Mouse (Mus musculus) right cerebral cortex, adult 2 months (tissue): ENCODE data around the gene Pcdh8.
A peak's percentile ranks its signal among the peaks of the same experiment; 100 is the strongest.

Experiments used
- DNase-seq, 2 experiments: peaks; one replicate each; pipeline ENCODE4 v3.0.0; 2021 to 2022; ENCODE audit warnings: low spot score in 2 of 2

Pcdh8 gene

DNA sequence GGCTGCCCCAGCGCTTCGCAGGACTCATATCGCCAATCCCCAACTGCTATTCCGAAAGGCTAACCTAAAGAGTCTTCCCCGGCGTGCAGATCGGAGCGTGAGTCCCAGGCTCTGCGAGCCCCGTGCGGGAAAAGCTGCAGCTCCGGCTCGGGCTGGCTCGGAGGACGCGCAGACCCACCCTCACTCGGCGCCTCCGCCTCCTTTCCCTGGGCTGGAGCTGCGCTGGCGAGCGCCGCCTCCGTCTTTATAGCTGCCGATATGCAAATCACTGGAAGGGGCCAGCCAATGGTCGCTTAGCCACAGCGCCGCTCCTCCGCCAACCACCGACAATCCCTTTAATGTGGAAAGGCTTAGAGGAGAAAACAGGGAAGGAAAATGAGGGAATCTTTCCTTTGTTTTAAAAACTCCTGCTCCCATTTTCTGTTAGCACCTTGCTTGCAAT is at the start of gene Pcdh8:
Pcdh8 (minus strand) TSS at position 219 of the 442 bp plus-strand sequence.
- peak; percentile 92 to 95 for DNase-seq

DNA sequence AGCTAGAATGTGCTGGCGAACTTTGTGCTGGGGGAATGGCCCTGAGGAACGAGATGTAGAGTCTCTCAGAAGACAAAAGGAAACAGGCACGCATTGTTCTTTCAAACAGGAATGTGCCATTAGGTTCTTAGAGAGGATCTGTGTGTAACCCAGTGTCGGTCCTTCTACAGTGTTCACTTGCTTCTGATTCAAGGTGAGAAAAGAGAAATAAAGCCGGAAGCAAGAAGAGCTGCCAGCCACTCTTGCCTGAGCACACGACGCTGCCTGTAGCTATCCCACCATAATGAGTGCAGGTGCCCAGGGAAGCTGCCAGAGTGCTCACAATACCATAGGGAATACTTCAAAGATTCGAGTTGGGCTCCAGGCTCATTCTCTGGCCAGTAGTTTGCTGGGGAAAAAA is 43.6 kb upstream of the Pcdh8 start:
- DNase-seq, result no peak

DNA sequence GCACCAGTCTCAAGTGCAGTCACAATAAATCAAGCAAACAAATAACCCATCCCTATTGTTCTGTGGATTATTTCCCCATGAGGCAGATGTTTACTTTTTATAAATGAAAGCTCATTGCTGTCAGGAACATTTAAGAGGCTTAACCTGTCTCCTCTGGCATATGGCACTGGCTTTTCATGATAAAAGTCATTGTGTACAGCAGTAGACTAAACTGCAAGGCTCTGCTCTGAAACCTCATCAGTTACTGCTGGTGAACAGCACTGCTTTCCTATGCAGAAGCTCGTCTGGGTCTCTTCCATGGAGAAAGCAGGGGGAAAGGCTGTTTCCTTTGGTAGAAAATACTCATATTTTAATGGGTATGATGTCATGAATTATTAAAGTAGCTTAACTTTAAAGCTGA is 43.0 kb upstream of the Pcdh8 start:
- DNase-seq, result no peak

DNA sequence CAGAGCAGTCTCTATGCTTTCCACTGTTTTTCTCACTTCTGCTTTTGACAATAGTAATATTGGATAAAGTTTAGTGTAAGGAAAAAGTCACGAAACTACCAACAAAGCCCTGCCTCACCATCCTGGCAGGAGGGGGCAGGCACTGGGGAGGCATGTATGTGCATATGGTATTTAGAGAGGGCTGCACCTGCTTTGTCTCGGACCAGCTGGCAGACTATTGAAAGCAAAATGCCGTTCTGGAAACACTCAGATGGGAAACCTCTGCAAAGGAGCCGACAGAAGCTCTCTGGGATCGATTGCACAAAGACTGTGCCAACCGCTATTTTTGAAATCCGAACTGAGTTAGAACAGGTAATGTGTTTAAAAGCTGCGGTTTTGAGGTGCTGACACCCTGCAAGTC is 22.1 kb upstream of the Pcdh8 start:
- DNase-seq, result peak; percentile 16

DNA sequence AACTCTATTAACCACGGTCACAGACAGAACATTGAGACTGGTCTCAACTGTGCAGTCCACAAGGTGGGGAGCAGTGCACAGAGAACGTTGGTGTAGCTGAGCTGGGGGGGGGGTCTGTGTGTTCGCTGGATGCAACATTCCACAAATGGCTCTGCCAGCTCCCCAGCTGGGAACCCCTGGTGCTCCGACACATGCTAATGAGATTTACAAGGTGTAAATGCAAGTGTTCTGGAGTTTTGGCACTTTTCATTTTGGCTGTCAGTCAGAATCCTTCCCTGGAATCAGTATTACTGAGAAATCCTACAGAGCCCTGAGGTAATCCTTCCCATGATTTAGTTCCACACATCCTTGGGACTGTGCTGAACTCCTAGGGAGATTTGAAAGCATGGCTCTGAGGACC is 18.4 kb upstream of the Pcdh8 start:
- DNase-seq, result no peak

DNA sequence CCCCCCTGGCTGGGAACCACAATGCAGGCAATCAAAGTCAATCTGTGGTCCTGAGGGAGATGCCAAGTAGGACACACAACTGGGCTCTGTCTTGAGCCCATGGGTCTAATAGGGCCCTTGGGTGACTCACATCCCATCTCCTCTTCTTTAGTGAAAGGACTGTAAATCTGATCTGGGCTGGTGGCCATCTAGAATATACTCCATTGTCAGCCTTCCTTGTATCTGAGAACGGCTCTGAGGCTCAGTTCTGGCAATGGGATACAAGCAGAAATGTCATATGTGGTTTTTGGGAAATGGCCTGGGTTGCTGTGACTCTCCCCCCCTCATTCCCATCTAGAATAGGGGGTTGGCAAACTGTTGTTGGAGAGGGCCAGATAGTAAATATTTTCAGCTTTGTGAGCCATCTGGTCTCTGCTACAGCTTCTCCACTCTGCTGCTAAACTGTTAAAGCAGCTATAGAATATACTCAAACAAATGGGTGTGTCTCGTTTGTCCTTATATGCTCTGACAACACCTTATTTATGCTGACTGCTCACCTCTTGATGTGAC is 17.6 kb upstream of the Pcdh8 start:
- no peak for DNase-seq

DNA sequence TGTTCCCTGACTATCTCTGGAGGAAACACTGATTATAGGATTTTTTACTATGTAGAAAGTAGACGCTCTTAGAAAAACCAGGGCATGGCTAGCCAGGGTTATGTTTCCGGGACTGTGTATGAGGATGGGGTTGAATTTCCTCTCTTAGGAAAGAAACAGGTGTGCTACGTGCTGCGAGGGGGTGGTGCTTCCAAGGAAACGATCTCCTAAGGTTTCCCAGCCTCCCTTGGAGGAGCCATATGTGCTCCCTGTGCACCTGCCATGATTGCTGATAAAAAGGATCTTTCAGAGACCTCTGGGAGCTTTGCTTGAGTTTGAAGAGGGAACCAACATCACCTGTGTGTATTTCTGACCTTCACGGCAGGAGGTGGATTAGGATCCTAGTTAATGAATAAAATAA is 16.8 kb upstream of the Pcdh8 start:
- DNase-seq, result no peak

DNA sequence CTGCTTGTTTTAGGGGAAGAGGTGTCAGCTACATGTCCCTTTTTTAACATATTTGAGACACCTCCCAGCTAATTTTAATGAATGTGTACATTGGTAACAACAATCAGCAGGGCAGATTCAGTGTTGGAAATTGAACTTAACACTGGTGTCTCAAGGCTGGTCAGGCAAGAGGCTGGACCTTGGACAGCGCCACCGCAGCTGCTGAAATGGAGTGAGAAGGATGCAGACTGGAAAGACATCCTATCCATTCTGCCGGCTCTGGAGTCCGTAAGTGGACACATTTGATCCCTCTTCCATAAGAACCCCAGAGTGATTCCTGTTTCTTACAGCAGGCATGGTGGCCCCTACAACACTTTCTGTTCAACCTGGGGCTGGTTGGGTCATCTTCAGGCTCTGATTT is 14.3 kb upstream of the Pcdh8 start:
- DNase-seq, result no peak

DNA sequence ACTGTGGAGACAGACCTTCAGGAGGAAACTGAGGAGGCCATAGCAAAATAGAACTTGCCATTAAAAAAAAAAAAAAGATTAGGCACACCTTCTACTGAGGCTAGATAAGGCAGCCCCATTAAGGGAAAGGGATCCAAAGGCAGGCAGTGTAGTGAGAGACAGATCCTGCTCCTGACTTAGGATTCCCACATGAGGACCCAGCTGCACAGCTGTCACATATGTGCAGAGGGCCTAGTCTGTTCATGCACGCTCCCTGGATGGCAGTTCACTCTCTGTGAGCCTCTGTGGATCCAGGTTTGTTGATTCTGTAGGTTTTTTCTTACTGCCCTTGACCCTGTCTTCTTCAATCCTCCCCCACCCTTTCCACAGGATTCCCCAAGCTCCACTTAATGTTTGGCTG is 9.8 kb upstream of the Pcdh8 start:
- DNase-seq, result no peak

DNA sequence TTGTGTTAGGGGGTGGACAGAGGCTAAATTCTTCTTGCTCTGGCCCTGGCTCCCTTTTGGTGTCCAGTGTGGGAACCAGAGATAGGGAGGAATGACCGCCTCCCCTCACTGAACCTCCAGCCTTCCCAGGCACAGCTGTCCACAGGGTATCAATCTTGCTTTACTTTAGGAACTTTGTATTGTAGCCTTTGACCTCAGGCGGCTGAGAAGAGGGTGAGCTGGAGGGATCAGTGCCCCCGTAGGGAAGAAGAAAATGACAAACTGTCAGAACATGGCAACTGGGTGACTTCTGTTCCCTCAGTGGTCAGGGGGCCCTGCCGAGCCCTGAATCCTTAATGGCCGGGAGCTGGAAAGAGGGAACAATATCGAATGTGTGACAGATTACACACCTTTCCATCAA is 9.2 kb upstream of the Pcdh8 start:
- no peak for DNase-seq

DNA sequence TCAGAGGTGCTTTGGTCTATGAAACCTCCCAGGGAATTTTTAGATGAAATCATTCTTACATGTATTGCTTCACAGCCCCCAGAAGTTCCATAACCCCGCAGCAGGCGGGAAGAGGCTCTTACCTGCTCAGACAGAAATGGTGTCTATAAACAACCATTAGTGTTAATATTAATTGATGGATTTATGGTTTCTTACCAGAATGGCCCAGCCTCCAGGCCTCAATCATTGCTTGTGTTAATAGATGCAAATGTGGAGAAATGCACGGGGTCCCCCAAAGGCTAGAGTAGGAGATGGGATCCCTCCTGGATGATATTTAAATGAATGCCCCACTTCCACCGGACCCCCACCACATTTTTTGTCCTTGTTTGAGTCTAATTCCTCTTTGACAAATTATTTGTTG is 8.7 kb upstream of the Pcdh8 start:
- DNase-seq, result no peak

DNA sequence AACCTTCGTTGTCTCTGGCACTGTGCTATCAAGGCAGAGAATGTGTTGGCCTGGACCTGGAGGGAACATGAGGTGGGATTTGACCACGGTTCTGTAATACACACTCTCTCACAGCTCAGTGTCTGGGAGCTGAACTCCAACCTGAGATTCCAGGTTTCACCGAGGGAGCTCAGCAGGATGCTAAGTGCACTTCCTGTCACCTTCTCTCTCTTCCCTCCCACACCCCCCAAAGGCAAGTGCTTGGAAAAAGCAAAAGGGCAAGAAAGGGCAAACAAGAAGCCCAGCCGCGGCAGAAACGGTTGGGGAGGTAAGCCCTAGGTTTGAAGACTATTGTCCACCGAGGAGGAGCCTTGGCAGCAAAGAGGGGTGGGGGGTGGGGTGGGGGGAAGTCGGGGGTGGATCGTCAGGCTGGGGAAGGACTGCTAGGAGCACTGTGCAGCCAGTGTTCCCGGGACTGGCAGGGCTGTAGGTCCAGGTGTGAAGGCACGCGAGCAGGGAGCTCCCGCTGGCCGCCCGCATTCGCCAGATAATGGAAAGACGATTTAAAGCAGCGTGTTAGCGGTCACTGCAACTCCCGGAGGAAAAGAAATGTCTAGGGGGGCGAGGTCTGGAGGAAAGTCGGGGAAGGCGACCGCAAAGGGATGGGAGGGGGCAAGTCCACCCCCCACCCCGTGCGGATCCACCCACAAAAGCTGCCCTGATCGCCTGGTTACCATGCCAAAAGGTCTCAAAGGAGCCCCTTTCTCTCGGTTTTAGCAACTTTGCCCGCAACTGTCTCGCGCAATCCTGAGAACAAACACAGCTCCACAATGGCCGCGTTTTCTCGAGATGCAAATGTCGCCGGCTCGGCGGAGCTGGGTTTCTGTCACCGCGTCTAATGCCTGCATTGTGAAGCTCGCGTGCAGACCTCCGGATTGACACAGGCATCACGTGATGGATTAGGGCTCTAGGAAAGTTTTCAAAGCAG is 2.6 kb upstream of the Pcdh8 start:
- peak; percentile 45 to 55 for DNase-seq

DNA sequence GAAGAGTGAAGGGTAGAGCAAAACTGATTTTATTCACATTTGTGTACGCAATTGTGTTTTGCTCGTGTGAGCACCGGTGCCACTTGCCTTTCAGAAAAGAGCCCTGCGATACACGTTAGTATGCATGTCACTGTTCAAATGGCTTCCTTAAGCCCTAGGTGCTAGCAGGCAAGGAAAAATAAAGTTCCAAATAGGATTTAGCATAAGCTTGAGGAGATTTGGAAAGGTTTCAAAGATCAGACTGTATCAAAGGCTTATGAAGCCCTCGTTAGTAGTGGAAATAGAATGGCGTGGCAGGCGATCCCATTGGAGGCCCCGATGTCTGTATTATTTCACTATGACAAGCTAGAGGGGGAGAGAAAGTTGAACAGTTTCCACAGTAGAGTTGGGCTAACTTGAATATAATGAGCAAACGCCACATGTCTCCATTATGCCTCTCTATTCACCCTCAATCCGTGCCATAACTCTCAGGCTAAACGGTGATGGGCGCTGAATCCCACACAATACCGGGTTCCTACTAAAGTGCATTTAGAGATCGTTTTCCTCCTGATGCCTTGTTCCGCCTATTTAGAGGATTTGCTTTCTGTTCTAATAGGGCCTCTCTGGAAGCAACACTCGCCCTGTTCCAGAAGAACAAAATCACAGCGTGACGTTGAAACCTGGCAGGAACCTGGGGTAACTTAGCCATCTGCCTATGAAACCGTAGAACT is 845 bp upstream of the Pcdh8 start:
- DNase-seq, result no peak

DNA sequence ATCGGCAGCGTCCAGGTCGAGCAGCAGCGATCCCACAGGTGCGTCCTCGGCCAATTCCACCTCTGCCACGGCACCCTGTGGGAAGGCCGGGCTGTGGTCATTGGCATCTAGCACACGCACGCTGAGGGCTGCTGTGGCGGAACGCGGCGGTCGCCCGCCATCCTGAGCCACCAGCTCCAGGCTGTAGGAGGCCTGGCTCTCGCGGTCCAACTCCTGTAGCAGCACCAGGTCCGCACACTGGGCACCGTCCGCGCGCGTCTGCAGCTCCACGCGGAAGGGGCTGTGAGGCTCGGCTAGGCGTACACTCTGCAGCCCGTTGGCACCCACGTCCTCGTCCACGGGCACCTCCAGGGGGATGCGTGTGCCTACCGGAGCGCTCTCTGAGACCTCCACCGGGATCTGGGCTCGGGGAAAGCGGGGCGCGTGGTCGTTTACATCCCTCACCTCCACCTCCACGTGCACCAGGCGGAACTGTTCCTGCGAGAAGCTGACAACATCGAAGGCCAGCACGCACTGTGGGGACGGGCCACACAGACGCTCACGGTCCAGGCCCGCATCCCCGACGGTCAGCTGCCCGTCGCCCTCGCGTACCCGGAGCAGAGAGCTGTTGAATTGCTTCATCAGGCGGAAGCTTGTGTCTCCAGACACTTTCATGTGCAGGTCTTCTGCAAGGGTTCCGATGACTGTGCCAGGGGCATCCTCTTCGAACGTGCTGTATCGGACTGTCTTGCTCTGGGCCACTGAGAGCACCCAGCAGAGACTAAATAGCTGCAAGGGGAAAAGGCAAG is 612 bp downstream of the Pcdh8 start:
- DNase-seq, result no peak

DNA sequence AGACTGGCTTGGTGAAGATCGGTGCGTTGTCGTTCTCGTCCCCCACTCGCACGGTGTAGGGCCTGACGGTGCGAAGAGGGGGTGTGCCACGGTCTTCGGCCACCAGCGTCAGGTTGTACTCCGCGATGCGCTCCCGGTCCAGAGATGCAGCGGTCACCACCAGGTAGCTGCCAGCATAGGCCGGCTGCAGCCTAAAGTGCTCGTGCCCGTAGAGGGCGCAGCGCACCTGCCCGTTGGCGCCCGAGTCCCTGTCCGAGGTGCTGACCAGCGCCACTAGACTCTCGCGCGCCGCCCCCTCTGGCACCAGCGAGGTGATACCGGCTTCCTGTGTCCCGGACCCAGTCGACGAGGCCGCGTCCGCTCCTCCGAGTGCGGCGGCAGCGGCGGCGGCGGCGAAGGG is 1.5 kb downstream of the Pcdh8 start:
- peak; percentile 53 to 59 for DNase-seq

DNA sequence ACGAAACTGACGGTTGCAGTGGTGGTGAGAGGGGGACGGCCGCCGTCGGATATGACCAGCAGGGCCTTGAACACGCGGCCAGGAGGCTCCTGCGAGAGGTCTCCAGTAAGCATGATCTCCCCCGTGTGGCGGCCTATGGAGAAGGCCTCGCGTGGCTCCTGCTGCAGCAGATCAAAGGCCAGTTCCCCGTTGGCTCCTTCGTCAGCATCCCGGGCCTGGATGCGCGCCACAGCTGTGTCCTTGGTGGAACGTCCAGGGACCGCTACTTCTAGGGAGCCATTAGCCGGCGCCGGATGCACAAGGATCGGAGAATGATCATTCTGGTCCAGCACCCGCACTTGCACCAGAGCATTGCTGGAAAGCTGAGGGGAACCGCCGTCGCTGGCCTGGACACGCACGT is 2.1 kb downstream of the Pcdh8 start:
- peak in 1 of 2 experiments; percentile 27 for DNase-seq

DNA sequence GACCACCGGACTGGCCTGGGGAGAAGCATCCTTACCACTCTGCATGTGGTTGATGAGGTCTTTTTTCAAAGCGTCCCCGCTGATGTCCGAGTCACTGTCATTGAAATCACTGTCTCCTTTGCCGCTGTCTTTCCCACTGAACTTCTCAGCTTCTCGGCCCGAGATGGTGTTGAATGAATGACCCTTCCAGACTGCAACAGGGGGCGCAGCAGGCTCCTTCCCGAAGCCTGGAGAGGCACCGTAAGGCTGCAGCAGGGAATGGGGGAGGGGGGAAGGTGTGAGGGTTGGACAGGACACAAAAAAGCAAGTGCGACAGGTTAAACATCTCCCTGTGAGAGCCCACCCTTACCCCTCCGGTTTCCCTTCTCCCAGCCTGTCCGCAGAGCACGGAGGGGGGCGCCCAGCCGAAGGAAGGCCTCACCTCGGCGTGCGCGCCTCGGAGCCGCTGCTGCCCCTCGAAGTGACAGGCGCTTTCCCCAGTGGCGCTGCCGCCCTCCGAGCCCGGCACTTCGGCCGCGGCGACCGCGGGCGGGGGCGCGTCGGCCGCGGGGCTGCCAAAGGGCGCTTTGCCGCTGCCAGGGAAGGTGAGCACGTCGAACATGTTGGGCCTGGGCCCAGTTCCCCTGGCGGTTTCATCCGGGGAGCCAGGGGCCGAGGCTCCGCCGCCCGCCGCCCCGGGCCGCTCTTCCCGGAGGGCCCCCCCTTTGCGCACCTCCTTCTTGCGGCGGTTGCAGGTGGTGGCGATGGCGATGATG is 2.9 kb downstream of the Pcdh8 start:
- DNase-seq, result peak in 1 of 2 experiments; percentile 22

DNA sequence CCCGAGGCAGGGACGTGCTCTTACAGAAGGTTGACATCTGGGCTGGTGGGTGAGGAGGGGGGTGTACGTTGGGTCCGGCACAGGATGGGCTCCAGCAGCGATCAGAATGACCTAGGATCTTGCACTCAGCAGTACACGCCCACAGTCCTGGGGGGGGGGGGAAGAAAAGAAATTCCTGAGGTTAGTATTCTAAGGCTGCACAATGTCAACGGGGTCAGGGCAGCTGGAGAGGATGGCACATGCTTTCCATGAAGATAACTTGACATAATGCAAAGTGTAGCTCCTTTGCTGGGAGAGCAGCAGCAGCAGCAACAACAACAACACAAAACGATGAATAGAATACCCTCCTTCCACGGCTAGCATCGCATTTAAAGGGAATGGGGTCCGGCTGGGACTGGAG is 3.5 kb downstream of the Pcdh8 start:
- no peak for DNase-seq

DNA sequence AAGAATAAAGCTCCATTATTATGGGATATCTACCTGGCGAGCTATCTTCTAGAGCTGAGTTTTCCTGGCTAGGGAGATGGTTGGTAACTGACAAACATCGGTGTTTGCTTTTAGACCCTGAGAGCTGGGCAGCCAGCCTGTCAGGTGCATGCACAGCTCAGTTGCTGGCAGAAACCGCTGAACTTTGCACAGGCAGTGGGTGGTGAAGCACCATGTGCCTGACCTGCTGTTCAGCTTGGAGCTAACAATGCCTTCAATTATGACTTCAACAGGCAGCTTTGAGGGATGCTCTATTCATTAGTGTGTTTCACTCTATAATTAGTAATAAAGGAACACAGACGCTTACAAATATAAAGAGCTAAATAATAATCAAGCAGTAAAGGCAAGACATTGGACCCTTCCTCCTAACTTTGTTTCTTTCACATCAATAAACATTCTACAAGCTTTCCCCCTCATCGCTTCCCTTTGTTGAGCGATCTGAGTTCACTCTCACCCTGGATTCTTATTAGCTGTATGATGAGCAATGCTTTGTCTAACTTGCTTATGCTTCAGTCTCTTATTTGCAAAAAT is 5.8 kb downstream of the Pcdh8 start:
- no peak for DNase-seq

DNA sequence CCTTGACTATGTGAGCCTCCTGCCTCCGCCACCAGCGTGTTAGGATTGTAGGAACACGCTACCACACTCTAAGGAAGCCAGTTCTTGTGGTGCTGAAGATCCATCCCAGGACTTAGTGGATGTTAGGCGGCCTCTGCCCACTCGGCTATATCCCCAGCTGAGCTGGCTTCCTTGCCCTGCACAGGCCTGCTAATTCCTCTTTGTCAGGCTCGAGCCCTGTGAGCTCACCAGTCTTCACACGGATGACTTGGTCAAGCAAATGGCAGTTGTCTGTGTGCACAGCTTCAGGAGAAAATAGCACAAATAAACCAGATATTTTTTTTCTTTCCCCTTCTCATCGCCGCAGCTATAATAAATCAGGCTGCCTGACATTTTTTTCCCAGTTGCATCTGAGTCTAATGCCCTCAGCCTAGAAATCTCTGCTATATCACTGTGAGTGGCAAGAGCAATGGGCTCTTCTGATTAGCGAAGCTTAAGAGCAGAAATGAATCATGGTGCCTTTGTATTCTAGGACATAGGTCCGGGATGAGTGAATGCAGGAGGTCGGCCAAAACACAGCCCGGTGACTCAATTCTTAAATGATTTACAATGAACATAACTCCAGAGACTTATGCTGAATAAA is 16.4 kb downstream of the Pcdh8 start:
- DNase-seq, result no peak
